Mouse (Mus musculus): ENCODE measurements at regions not wholly inside any gene's neighbourhood (a gene's known extent, or its start where the extent isn't known, plus 50 kb on each side); places are given as distances from the start of the nearest gene placed in this dataset.

DNA sequence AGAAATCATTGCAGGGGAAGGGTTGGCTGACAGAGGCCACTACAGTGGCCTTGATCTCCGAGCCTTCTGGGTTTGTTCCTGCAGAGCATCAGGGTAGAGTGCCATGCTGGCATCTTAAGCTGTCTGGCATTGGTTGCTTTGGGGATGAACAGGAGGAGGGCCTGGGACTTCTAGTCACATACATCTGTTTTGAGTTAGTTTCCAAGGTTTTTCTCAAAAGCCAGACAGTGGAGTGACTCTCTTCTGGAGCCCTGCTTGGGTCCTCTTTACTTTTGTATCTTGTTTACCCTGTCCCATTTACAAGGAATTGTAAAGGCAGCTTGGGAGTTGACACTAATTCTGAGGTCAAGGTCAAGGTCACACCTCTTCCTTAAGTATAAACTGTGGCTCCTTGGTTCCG lies 239.0 kb upstream of the Id2 start:
- DNase-seq (ENCODE audit: low read depth, low spot score): peak; percentile 37

DNA sequence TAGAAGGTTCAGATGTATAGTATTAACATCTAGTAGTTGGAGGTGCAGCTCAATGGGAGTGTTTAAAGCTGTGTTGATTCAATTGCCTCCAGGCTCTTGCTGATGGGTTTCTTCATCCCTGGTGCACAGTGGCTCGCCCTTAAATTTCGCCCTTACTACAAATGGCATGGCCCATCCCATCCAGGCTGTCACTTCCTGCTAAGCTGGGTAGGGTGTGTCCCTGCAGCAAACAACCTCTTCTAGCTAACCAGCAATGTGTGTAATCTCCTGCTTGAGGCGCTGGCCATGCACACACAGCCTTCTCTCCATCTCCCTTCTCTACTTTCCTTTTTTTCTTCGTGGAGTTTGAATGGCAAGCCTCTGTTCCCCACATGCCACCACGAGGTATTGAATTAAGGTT lies 238.1 kb upstream of the Id2 start:
- no peak for DNase-seq (ENCODE audit: low read depth, low spot score)

DNA sequence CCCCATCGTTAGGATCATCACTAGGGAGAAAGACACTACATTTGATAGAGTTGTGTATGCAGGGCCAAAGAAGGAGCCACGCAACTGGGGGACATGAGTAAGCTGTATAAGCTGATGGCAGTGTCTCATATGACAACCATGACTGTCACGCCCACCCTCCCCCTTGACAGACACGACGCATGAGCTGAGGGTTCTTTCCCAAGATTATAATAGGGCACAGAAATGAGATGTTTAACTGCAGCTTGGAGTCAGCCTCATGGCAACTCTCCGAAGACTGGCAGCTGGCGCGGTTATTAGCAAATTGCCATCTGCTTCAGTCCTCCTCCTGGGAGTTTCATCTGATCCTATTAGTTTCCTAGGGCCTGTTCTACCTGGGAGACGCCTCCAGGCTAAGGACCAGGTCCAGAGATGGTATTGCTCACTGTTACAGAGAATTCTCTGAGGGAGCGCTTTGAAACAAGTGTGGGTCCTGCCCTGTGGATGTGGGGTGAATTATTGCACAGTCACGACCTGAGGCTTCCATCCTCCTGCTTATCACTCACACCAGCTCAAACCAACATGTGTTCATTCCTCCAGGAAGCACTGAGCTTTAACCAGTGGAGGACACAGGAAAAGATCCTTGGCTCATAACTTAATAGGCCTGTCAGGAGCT lies 235.6 kb upstream of the Id2 start:
- no peak for DNase-seq (ENCODE audit: low read depth, low spot score)

DNA sequence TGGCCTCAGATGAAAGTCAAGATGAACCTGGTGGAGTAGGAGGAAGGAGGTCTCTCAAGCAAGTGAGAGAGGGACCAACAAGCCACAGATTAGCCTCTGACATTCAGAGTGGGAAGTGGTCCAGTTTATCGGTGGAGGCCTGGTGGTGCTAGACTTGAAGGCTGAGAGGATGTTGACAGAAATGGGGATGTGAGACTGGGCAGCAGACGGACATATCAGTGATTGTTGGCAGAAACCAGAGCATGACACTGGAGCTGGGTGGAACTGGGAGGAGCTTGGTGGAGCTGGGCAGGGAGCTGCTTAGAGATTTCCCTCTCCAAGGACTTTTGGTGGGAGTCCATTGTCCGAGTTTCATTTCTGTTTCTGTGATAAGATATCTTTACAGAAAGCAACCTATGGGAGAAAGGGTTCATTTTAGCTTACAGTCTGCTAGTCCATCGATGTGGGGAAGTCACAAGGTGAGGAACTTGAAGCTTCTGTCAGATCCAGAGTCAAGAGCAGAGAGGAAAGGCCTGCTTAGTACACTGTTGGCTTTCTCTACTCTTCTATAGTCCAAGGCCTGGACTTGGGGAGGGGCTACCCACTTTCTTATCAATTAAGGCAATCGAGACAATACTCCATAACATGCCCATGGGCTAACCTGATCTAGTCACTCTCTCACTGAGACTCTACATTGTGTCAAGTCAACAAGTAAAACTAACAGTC lies 233.2 kb upstream of the Id2 start:
- DNase-seq (ENCODE audit: low read depth, low spot score): no peak

DNA sequence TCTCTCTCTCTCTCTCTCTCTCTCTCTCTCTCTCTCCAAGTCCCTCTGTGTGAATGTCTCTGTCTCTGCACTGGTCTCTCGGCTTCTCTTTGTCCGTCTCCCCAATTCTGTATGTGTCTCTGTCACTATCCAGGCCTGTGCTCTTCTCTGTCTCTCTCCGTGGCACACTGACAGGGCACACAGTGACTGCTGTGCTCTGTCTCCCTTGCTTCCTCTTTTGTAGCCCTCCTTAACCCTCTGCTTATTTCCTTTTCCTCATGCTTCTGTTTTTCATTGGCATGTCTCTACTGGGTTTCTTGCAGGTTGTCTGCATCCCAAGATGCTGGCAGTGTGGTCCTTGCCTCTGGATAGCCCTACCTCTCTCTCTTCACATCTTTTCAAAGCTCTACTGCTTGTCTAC lies 229.0 kb upstream of the Id2 start:
- DNase-seq (ENCODE audit: low read depth, low spot score): no peak

DNA sequence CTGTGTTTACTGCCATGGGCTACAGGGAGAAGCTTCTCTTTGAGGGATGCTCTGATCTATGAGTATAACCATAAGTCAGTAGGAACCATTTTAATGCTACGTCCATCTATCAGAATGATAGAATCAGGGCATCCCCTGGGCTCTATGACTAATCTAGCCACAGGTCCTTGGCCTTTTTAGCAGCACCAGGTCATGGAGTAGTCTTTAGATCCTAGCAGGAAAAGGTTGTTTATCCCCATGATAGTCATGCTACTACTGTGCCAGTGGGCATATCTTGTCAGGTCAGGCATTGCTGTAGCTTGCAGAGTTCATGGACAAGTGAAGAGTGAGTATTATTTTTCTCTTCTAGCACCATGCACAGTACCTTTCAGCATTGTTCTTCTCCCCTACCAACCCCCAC lies 226.2 kb upstream of the Id2 start:
- DNase-seq (ENCODE audit: low read depth, low spot score): no peak

DNA sequence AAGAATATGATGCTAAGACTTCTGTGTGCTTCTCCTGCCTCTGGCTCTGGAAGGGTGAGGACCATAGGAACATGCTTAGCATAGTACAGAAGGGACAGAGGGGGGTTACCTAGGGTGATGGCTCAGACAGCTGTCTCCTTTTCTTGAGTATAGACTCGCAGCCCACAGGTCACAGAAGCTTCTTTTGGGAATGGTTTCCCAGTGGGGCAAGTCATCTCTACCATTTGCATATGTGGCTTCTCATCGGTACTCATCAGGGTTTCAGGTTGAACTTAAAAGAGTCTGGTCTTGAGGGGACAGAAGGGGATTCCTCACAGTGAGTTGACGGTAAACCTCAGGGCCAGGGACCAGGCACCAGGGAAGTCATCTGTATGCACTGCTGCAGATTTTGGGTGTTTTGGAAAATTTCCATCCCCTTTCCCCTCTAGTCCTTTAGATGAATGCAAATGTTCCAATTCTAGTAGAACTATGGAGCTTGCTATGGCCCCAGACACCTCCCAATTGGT lies 223.4 kb upstream of the Id2 start:
- no peak for DNase-seq (ENCODE audit: low read depth, low spot score)

DNA sequence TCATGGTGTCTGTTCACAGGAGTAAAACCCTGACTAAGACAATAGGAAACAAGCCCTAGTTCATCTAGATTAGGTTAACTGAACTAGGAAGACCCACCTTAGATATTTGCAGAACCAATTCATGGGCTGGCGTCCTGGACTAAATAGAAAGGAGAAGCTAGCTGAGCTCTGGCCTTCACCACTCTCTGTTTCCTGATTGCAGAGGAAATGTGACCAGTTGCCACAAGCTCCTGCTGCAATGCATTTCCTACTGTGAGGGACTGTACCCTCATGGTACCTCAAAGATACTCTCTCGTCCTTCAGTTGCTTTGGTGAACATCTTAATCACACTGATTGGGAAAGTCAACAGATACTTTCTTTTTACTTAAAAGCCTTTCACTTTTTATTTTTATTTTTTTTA lies 222.9 kb upstream of the Id2 start:
- no peak for DNase-seq (ENCODE audit: low read depth, low spot score)

DNA sequence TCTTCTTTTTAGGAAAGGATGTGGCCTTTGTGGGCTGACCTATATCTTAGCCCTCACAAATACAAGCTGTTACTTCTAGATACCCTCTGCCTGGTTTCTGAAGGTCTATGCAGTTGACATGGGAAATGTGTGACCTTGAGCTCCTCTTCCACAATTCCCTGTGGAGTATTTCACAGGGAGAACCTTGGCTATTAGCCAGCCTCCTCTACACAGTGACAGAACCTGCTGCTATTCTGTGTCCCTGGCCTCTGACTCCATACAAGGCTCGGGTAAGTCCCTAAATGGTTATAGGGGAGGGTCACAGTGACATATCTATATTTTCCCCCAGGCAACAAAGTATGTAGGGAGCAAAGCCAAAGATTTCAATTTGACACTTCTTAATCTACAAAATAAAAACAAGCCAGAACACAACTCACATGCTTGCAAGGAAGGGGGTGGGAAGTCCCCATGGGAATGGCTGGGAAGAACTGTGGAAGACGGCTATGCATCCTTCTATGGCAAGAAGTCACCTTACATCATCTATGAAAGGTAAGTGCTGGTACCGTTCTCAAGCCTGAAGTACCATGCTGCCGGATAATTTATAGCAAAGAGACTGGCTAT lies 221.2 kb upstream of the Id2 start:
- DNase-seq (ENCODE audit: low read depth, low spot score): no peak

DNA sequence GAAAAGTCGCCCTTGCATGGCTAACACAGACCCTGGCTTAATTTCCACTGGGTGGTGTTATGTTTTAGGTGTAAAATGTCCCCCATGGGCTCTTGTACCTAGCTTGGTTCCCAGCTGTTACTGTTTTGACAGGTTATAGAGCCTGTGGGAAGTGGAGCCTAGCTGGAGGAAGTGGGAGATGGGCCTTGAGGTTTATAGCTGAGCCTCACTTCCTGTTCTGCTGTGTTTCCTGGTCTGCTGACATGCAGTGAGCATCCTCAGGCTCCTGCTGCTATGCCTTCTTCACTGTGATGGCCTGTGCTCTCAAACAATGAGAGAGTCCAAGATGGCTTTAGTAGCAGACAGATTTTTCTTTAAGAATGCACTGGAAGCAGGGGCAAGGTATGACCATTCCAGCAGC lies 219.0 kb upstream of the Id2 start:
- DNase-seq (ENCODE audit: low read depth, low spot score): no peak

DNA sequence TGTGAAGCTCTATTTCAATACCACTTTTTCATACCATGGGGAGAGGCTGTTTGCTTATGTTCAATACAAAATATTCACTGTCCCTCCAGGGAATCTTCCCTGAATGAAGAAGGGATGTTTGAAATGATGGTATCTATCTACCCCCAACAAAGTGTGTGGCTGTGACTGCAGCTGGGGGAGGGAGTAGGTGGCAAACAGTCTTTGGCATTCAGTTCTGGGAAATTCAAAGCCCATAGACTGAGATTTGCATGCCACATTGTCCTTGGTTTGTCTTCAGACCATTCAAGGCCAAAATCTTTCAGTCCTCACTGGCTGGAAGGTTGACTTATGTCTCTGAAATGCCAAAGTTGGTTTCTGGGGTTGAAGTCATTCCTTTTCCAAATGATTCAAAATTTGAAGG lies 216.3 kb upstream of the Id2 start:
- no peak for DNase-seq (ENCODE audit: low read depth, low spot score)

DNA sequence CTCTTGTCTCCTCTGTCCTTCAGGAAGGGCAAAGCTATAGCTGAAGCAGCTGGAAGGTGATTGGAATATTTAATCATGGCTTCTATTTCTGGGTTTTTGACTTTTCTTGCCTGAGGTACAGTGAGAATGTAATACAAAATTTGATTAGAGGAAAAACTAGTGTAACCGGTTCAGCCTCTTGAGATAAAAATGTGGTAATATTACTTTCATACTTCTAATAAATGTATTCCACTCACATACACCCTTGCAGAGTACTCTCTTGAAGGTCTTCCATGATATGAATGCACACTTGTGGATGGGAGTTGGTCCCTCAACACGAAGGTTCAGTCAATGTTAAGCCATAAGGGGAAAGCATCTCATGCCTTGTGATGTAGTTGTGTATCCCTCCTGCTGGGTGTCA lies 215.4 kb upstream of the Id2 start:
- DNase-seq (ENCODE audit: low read depth, low spot score): no peak

DNA sequence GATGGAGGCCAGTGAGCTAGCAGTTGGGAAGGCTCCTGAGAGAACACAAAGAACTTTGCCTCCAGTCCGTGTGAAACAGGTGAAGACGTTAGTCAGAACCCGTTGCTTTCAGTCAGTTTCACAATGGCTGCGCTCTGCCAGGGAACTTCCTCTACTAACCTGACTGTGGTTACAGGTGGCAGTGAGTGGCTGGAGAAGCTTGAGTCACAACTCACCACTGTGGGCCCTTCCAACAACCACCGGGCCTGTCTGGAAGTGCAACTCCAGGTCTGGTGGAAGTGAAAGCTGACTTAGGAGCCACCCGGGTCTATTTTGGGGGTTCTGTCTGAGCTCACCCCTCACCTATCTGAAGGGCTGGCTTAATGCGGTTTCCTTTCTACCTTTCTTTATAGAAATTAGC lies 214.8 kb upstream of the Id2 start:
- DNase-seq (ENCODE audit: low read depth, low spot score): no peak

DNA sequence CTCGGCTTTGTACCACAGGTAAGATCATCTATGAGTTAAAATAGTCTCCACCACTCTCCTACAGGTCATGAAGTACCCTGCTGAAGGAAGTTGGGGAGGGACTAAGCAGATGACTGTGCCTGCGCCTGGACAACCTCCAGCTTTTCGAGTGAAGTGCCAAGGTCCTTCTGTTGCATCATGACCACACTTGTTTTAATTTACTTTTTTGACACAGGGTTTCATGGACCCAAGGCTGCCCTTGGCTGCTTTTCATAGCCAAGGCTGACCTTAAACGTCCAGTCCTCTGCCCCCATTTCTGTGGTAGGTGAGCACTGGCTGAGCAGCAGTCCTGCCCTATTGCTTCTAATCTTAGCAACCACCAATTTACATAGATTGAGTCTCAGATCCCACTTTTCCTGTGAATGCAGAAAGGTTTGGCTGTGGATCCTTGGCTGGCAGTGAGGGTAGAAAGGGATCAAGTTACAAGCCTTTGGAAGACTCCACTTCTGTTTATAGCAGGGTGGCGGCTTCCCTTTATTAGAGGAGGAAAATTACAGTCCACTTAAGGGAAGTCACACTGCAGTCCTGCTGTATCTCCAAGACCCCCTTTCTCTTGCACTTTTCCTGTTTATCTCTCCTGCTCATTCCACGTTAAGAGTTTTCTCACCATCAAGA lies 213.5 kb upstream of the Id2 start:
- DNase-seq (ENCODE audit: low read depth, low spot score): peak; percentile 6

DNA sequence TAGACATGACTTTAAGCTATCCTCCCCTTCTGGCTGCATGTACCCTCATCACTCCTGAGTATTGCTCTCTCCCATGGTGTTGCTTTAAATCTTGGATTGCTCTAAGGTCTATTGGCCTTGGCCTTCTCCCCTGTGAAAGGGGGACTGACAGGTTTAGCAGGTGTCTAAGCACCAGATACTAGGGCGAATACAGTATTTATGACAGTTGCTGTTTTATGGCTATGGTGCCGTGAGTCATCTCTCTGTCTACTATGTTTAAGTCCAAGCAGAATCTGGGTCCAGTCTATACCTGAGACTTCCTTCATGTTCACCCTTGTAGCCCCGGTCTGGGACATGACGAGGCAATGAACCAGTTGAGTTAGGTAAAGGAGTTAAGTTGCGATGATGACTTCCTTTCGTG lies 212.3 kb upstream of the Id2 start:
- no peak for DNase-seq (ENCODE audit: low read depth, low spot score)

DNA sequence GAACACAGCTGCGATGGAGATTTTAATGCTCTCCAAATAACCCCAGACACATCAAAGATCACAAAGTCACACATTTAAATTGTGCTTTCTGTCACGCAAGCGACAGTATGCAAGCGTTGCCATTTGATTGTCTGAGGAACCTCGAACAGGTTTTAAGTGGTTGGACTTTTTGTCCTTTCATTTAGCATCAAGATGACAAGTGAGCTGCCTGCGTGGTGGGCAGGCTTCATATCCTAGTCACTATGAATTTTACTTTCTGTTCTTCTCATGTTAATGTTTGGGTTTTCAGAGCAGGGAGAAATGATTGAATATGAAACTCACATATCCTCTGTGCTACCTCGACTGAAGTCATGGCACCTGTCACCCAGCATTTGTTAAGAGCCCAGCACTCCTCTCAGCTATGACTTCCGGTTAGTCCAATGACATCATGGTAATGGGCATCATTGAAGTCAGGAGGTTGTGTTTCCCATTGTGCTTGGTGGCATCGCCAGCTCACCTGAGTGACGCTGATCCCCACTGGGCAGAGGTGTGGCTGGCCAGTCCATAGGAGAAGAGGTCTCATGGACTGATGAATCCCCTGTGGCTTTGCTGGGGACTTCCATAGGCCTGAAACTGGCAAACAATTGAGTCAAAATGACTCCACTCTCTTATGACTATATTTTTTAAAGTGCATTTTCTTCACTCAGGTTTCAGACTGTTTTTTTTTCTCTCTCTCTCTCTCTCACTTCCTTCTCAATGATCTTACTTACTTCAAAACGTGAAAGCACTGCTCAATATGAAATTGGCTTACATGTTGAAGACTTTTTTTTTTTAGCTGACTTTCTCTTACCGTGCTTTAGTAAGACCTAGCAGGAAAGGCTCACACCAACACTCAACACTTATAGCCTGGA lies 209.1 kb upstream of the Id2 start:
- no peak for DNase-seq (ENCODE audit: low read depth, low spot score)

DNA sequence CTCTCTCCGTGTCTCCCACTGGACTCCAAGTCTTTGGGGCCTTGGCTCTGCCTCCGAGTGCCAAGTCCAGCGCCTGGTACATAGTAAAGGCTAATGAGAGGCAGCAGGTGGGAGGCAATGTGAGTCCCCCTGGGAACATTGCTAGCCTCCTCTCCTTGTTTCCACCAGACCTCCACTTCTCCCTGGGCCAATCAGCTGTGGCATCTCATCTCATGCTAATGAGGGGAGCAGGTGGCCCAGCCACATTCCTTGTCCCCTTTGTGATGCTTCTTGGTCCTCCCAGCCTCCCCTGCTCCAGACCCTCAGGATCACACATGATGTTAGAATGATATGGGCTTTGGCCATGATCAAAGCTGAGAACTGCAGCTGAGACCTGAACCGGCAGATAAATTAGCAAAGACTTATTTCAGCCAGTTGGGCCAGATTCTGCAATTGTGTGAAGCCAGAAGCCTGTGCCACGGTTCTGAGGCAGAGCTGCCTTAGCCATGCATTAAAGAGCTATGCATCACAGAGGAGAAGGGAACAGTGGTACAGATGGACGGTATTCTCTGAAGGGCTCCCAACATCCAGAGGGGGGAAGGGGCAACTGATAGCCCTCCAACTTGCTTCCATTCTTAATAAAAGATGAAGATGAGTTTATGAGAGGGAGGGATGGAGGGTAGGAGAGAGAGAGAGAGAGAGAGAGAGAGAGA lies 208.0 kb upstream of the Id2 start:
- DNase-seq (ENCODE audit: low read depth, low spot score): no peak

DNA sequence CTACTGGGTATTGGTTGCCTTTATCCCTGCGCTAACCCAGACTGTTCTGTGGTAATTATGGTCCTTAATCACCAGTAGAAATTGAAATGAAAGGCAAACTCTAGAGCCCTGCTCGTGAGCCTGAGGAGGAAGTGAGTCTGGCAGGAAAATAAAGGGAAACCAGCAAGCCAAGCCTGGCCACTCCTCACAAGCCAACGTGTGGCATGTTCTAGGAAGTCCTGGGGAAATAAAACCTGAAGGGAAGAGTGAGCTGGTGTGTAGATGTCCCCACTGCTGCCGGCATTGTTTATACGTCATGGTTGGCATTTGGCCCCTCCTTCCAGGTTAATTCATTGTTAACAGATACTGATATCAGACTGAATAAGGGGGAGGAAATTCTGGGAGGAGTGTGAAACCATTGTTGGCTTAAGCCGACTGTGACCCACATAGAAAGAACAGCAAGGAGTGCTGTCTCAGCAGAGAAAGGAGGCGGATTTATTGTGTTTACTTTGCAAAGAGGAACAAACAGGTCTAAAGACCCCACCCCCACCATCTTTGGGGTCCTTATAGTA lies 206.6 kb upstream of the Id2 start:
- DNase-seq (ENCODE audit: low read depth, low spot score): no peak

DNA sequence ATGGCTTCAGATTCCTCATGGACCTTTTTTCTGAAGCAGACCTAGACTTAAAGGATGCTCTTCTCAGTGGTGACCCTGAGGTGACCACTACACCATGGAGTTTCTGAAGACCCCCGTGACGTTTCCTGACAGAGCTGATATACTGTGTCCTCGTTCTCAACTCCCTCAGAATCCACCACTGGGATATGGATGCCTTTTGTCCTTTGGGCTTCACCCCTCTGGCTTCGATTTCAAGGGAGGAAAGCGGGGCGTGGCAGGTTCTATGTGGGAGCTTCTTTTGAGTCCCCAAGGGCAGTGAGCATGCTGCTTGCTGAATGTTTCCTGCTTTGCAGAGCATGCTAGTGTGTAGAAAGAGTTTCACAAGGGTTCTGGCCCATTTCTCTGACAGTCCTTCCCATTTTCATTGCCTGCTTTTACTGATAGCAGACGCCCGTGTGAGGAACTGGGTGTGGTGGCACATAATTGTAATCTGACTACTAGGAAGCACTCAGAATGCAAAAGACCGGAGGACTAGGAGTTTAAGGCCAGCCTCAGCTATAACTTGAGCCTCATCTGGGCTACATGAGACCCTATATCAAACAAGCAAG lies 204.0 kb upstream of the Id2 start:
- DNase-seq (ENCODE audit: low read depth, low spot score): no peak

Measured in ZHBTc4 (cell line).